Comparison of ENCODE assay signal across 9 mouse cellular contexts in genomic region chr13:107182544-107182943, GRCm38 (mm10).
A peak's percentile ranks its signal among the peaks of the same experiment; 100 is the strongest.
DNase-seq lines count a peak whose midpoint lies in the region; ATAC-seq and TF ChIP-seq lines count a peak whose summit lies in the region.
"Had no signal": no experiment of that assay in that cellular context is flagged by ENCODE, and none has a peak within 500 bp of the region (broad histone marks: within the 10 kb centered on the region; RNA-seq: fewer than 3 reads in every experiment).

No protein-coding gene starts in this region.

- TF ChIP-seq CTCF in gastrocnemius, adult 2 months (IDR thresholded peaks at IDR 0.05), result peak; percentile 55

- peak; percentile 29 for DNase-seq in gastrocnemius, adult 2 months
- DNase-seq in gastrocnemius, adult 8-10 months (ENCODE audit: low spot score in 2 of 2), result no peak
- peak; percentile 7 for DNase-seq in T-cell, adult 2 months (ENCODE audit: low spot score)
- peak; percentile 59 to 60 for DNase-seq in cerebellum, postnatal 36 days
- DNase-seq in heart, postnatal 10 days, result peak; percentile 48 to 63
- DNase-seq in layer of hippocampus, postnatal 14 days (ENCODE audit: low spot score in 2 of 2), result peak; percentile 52 to 58
- peak; percentile 15 for DNase-seq in telencephalon, adult 2 months (ENCODE audit: low read depth, low spot score)
- DNase-seq: liver, embryonic 13.5 days had no signal

- no peak overlapping the region for H3K4me3 ChIP-seq in gastrocnemius, adult 2 months
- H3K4me3 ChIP-seq: liver, embryonic 13.5 days had no signal

- peak; percentile 83 for ATAC-seq in megakaryocyte-erythroid progenitor cell, adult 5-6 weeks (replicated peaks; ENCODE audit: low FRiP score, low TSS enrichment, poor library complexity, severe bottlenecking)

- intact Hi-C loops in gastrocnemius, adult 2 months (cut with DNase I), result no loop called here
- intact Hi-C loops in heart, postnatal 10 days (cut with DNase I), result loop anchor here (1.0 kb wide), 1 partner anchor 969 kb away; no protein-coding TSS in a partner anchor

- no peak overlapping the region for H3K27ac ChIP-seq in gastrocnemius, adult 2 months
- H3K27ac ChIP-seq: liver, embryonic 13.5 days had no signal

Comparison
In these comparisons a context has a peak if more than half of its experiments do, and no peak if none do; other contexts are left out.
1. DNase-seq: peak in gastrocnemius, adult 2 months (single experiment), T-cell, adult 2 months (single experiment), cerebellum, postnatal 36 days (2 of 2), heart, postnatal 10 days (2 of 2), layer of hippocampus, postnatal 14 days (2 of 2) and telencephalon, adult 2 months (single experiment); none in gastrocnemius, adult 8-10 months (0 of 2).